Mouse (Mus musculus) midbrain, embryonic 10.5 days (tissue): ENCODE measurements at regions not wholly inside any gene's neighbourhood (a gene's known extent, or its start where the extent isn't known, plus 50 kb on each side); places are given as distances from the start of the nearest gene placed in this dataset.

ENCODE experiments used
- DNase-seq: peaks from one replicate; pipeline ENCODE4 v3.0.0-alpha.2; 2017; ENCODE audit warnings: low spot score
- H3K27ac ChIP-seq: fragments of 300-500 bp; sonication (generic); replicated peaks from 2 replicates; pipeline ENCODE4 v1.5.1; 2016; ENCODE audit warnings: mild to moderate bottlenecking
- H3K27me3 ChIP-seq: fragments of 300-500 bp; sonication (generic); 2 replicates; pipeline ENCODE4 v1.6.1; 2016; ENCODE audit warnings: low read depth, mild to moderate bottlenecking; ENCODE audit not compliant: poor library complexity, severe bottlenecking
- H3K36me3 ChIP-seq: fragments of 300-500 bp; sonication (generic); 2 replicates; pipeline ENCODE4 v1.6.1; 2016; ENCODE audit warnings: mild to moderate bottlenecking, moderate library complexity
- H3K4me1 ChIP-seq: fragments of 300-500 bp; sonication (generic); 2 replicates; pipeline ENCODE4 v1.6.1; 2016
- H3K4me3 ChIP-seq: fragments of 300-500 bp; sonication (generic); 2 replicates; pipeline ENCODE4 v1.5.1; 2016; ENCODE audit warnings: mild to moderate bottlenecking, moderate library complexity
- H3K9me3 ChIP-seq: fragments of 300-500 bp; sonication (generic); replicated peaks from 2 replicates; pipeline ENCODE4 v1.6.1; 2016; ENCODE audit warnings: mild to moderate bottlenecking
- WGBS: fragments of 180-500 bp; shearing (Covaris S2); methylation state at CpG from one replicate; pipeline ENCODE4 v1.1.7; 2016; 5-methylcytosine and 5-hydroxymethylcytosine counted together

- no peaks in the 10 kb centered on the region for H3K9me3 ChIP-seq
- DNase-seq, result no peak
- no peak overlapping the region for H3K27ac ChIP-seq
- 84% methylated on average over 5 of the region's 5 CpGs for WGBS
- no peaks in the 10 kb centered on the region for H3K36me3 ChIP-seq
- no peak overlapping the region for H3K4me3 ChIP-seq
- H3K27me3 ChIP-seq, result no peaks in the 10 kb centered on the region
- no peaks in the 10 kb centered on the region for H3K4me1 ChIP-seq
Measured at GRCm38 (mm10) chr1:72936681-72937465, 62.2 kb upstream of the Igfbp5 start.

GRCm38 (mm10) chr1:72936231-72936630 is 61.5 kb upstream of the Igfbp5 start:
- Histone ChIP-seq H3K4me3 (no peak overlapping the region), H3K27me3 (no peaks in the 10 kb centered on the region), H3K4me1 (no peaks in the 10 kb centered on the region), H3K9me3 (no peaks in the 10 kb centered on the region), H3K27ac (no peak overlapping the region), H3K36me3 (no peaks in the 10 kb centered on the region)
- 61% methylated on average over 5 of the region's 5 CpGs for WGBS
- DNase-seq, result no peak

GRCm38 (mm10) chr1:72935084-72935483 is 60.4 kb upstream of the Igfbp5 start:
- H3K27me3 ChIP-seq, result no peaks in the 10 kb centered on the region
- H3K36me3 ChIP-seq, result no peaks in the 10 kb centered on the region
- H3K27ac ChIP-seq, result no peak overlapping the region
- no peaks in the 10 kb centered on the region for H3K4me1 ChIP-seq
- no peak for DNase-seq
- WGBS, result 85% methylated on average over 4 of the region's 4 CpGs
- H3K4me3 ChIP-seq, result no peak overlapping the region
- H3K9me3 ChIP-seq, result no peaks in the 10 kb centered on the region

- no peaks in the 10 kb centered on the region for H3K4me1 ChIP-seq
- 93% methylated on average over 4 of the region's 4 CpGs for WGBS
- no peak for DNase-seq
Measured at GRCm38 (mm10) chr1:72929774-72930173, 55.1 kb upstream of the Igfbp5 start.

More at GRCm38 (mm10) chr1:72929774-72930173, 55.1 kb upstream of the Igfbp5 start:
- H3K27ac ChIP-seq, result no peak overlapping the region
- no peaks in the 10 kb centered on the region for H3K9me3 ChIP-seq
- no peaks in the 10 kb centered on the region for H3K36me3 ChIP-seq
- H3K27me3 ChIP-seq, result no peaks in the 10 kb centered on the region
- H3K4me3 ChIP-seq, result no peak overlapping the region
